Mouse (Mus musculus) c-Kit-positive CD71-positive TER-119-negative erythroid progenitor cells, embryonic 14.5 days (primary cell): Measurements from ENCODE around the gene Ccdc134.
A peak's percentile ranks its signal among the peaks of the same experiment; 100 is the strongest.

Experiments
- DNase-seq: peaks from one replicate; pipeline ENCODE4 v3.0.0-alpha.2; 2013; ENCODE audit warnings: low read depth

Ccdc134 gene

GRCm38 (mm10) chr15:82148510-82148911, 20.8 kb downstream of the Ccdc134 start:
- peak; percentile 42 for DNase-seq

DNA sequence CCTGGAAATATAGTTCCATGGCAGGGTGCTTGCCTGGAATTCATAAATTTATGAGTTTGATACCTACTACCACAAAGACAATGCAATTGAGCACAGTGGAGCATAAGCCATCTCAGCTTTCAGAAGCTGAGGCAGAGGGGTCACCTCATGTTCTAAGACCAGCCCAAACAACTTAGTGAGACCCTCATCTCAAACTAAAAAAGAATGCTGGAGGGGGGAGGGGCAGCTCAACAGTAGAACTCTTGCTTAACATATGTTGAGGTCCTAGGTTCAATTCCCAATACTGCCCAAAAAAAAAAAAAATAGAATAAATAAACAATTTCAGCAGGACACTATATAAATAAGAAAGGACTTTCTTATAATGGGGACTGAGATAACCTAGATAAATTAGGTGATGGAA, 22.3 kb downstream of the Ccdc134 start:
- no peak for DNase-seq

GRCm38 (mm10) chr15:82151176-82151575, 23.5 kb downstream of the Ccdc134 start:
- no peak for DNase-seq

GRCm38 (mm10) chr15:82152022-82152421, 24.3 kb downstream of the Ccdc134 start:
- no peak for DNase-seq

DNA sequence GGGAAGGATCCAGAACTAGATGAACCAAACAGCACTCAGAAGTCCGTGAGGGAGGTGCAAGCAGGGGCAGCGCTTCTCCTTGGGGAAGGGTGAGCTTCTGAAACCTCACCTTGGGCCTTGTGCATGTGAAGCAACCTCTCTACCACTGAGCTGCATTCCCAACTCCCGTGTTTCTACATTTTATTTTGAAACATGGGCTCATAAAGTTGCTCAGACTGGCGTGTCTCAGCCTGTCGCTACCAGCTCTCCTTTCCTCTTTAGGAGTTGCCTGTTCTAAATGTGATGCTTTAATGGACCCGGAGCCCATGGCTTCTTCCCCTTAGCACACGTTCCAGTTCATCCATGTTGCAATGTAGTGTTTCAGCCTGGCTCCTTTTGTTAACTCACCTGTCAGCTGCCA, 24.7 kb downstream of the Ccdc134 start:
- DNase-seq = no peak

GRCm38 (mm10) chr15:82156298-82156697, 28.6 kb downstream of the Ccdc134 start:
- no peak for DNase-seq

DNA sequence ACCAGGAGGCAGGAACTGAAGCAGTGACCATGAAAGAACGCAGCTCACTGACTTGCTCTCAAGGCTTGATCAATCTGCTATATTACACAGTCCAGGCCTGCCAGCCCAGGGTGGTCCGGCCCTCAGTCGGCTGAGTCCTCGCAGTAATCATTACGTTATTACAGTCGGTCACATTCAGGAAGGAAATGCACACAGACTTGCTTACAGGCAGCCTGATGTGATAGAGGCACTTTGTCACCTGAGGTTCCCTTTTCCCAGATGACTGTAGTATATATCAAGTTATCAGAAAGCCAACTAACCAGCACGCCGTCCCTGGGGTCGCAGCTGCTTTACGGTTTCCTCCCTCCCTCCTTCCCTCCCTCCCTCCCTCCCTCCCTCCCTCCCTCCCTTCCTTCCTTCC, 29.2 kb downstream of the Ccdc134 start:
- DNase-seq = no peak

DNA sequence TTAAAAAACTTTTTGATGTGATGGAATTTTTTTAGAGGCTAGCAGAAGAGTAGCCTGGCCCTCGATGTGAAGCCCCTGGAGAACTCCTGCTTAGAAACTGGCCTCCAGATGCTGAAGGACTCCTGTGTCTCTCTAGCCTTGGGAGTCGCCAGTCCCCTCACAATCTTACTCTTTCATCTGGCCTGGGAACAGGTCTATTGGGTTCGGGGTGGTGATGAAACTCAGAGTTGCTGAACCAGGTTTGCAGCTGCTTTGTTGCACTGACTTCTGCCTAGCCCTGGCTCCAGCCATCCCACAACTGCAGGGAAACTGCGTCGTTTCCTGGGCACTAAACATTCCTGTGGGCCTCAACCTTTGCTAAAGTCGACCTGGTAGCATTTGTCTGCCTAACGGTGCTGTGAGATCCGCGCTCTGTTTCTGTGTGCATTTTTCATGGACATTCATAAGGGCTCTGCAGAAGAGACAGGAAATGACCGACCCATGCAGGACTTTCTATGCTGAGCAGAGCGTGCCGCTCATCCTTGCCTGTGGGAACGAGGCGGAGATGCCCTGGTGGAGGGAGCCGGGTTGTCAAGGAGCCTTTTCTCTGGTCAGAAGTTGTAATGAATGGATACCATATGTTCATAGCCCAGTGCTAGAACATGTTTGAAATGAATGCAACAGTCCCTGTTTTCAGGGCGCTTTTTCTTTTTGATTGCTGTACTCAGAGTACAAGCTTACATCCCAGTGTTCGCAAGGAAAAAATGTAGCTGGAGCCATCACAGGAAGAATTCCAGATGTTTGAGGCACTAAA, 30.7 kb downstream of the Ccdc134 start:
- no peak for DNase-seq

DNA sequence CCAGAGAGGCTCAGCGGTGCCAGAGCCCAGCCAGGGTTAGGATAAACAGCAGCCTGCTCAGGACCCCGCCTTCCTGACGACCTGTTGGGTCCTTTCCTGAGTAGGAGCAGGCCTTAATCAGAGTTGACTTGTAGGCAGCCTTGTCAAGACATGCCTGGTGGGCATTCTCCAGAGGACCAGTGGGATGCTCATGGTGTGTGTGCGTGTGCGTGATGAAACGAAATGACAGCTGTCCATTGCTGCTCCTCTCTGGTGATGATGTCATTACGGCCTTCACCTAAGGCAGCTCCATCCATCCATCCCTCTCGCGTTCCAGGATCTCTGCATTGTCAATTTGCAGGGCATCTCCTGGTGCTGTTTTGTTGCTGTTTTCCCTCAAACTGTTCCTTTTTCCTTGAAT, 31.7 kb downstream of the Ccdc134 start:
- DNase-seq = no peak

- no peak for DNase-seq
These were observed 33.3 kb downstream of the Ccdc134 start for GRCm38 (mm10) chr15:82160731-82161640.

- DNase-seq = no peak
These were observed 34.4 kb downstream of the Ccdc134 start for GRCm38 (mm10) chr15:82161965-82162600.

DNA sequence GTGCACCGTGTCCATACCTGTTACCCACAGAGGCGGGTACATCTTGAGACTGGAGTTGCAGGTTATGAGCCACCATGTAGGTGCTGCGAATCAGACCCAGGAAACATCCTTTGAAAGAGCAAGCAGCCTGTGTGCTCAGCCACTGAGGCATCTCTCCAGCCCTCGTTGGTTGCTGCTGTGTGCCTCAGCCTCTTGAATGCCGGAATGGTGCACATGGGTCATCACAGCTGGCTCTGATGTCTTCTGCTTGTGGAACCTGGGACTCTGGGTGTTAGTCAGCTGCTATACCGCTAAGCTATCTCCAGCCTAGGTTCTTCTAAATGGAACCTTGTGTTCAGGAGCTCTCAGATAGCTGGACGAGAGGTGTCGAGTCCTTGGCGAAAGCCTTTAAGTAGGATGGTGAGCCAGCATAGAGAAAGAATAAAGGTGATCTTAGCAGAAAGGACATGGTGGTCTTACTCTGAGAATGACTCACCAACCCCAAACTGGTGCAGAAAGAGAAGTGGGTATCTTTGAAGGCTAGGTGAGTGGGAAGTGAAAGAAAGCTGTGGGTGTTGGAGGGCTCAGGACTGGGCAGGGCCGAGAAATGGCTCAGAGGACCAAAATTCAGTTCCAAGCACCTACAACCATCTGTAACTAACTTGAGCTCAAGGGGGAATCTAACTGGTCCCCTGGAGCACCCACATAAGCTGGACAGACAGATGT, 35.8 kb downstream of the Ccdc134 start:
- DNase-seq = no peak

DNA sequence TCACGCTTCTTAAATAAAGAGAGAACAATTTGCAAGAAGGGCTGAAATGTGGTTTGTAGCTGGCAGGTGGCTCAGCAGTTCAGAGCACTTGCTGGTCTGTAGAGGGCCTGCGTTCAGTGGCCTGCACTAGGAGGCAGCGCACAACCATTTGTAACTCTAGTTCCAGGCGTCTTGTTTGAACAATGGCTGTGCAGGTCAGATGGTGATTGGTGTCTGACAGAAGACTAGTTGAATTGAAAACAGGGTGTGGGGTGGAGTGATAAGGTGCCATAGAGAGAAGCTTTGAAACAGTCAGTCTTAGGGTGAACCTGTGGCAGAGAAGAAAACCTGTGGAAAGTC, 36.3 kb downstream of the Ccdc134 start:
- peak; percentile 62 for DNase-seq

DNA sequence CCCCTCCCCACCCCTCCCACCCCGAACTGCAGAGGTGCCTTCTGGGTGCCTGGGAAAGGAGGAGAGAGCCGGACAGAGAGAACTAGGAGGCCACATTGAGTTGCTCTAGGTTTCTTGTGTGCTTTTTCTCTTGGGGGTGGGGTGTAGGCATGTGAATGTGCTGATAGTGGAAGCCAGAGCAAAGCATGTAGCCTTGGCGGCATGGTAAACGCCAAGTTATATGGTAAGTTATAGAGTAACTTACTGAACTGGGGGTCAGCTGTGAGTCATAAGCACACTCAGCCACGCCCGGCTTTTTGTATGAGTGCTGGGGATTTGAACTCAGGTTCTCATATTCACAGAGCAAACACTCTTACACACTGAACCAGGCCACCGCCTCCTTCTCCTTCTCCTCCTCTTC, 36.8 kb downstream of the Ccdc134 start:
- peak; percentile 45 for DNase-seq

DNA sequence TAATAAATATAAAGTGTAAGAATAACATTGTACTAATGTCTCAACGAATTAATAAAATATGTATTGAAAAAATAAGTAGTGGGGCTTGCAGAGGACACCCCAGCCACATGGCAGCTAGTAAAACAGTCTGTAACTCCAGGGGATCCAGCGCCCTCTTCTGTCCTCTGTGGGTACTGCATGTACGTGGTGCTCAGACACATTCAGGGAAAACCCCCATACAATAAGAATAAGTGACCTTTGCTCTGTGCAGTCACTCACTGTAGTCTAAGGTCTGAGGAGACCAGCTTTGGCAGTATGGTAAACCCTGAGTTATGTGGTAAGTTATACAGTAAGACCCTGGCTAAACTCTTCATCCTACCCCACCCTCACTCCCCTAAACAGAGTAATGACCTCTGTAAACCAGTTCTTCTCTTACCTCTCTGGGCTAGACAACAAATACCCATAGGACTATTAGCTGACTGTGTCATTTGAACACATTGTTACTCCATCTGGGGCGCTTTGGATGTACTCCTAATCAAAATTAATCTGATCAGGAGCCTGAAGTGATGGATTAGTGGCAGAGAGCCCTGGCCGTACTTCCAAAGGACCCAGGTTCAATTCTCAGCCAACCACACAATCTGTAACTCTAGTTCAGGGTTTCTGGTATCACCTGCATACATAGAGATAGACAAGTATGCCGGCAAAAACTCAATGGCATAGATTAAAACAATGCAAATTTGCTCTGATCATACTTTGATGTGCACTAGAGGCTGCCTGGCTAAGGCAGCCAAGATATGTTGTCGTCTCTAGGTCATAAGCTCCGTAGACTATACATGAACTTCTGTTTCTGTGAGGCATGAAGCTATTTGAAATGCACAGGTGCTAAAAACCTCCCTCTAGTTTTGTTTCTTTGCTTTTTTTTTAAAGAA, 37.9 kb downstream of the Ccdc134 start:
- DNase-seq = peak; percentile 81

DNA sequence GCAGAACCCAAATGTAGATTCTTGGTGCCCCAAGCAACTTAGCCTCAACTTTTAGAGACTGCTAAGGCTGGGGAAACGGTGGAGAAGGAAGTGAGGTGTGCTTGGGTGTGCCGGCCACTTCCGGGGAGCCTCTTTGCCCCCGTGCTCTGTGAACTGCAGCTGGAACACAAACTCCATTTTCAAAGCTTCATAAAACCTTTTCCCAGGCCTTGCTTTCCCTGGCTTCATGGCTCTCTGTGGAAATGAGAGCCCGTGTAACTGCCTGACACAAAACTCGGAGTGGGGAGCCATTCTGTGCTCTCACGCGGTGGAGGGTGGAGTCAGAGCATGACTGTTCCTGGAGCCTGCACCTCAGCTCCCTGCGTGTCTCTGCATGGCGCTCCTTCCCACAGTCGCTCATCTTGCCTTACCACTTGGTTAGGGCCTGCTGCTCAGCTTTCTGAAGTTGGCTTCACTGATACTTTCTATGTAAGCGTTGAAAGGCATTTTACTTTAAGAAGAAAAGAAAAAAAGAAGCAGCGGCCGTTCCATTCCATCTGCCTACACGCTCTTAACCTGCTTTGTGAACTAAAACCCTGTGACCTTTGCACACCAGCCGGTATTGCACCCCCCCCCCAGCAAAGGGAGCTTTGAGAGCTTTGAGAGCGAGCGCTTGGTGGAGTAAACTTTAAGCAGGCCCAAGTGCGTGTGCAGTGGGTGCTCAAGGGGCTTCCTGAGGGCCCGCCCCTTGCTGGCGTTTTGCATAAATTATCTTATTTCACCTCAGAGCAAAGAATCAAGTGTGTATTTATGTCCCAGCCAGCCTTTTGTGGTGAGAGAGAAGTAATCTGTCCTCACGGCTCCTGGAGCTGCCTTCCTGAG, 38.7 kb downstream of the Ccdc134 start:
- DNase-seq = no peak

- DNase-seq = no peak
These were observed 39.8 kb downstream of the Ccdc134 start for GRCm38 (mm10) chr15:82167201-82168168.

DNA sequence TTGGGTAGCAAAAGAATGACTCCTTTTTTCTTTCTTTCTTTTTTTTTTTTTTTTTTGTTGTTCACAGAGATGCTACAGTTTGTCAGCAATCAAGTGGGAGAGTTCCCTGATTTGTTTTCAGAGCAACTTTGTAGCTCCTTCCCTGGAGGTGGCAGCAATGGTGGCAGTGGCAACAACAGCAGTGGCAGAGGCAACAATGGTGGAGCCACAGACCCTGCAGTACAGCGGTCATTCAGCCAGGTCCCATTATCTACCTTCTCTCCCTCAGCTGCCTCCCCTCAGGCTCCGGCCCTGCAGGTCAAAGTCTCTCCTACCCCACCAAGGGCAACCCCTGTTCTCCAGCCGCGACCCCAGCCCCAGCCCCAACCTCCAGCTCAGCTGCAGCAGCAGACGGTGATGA, 41.9 kb downstream of the Ccdc134 start:
- DNase-seq = no peak
